Mouse (Mus musculus): Measurements from ENCODE around the gene Mthfd2. TPM values are rescaled to one million over a fixed set of nuclear protein-coding genes. Genes with fewer than 3 reads are reported as not detected.
A peak's percentile ranks its signal among the peaks of the same experiment; 100 is the strongest.

The Mthfd2 gene
- polyA plus RNA-seq, 1 experiment = 120 TPM

GRCm38 (mm10) chr6:83277151-83277550 lies 48.6 kb downstream of the Mthfd2 start:
- TF ChIP-seq FOSL1 (IDR thresholded peaks at IDR 0.05; ENCODE audit: insufficient read depth, low read length, poor library complexity, severe bottlenecking) (no peak), CEBPB (IDR thresholded peaks at IDR 0.05; ENCODE audit: low read depth) (no peak), CTCF (IDR thresholded peaks at IDR 0.05; ENCODE audit: control insufficient read depth, insufficient read depth, insufficient read length) (no peak), MYOG (IDR thresholded peaks at IDR 0.05; ENCODE audit: control insufficient read depth, extremely low read depth, insufficient read length) (no peak), MYOD1 (IDR thresholded peaks at IDR 0.05; ENCODE audit: control insufficient read depth, insufficient read length, low read depth) (no peak), USF1 (IDR thresholded peaks at IDR 0.05; ENCODE audit: low read depth) (peak; percentile 50), MAX (IDR thresholded peaks at IDR 0.05) (no peak)
- no peak overlapping the region for H3K4me3 ChIP-seq (ENCODE audit: insufficient read depth, poor library complexity, severe bottlenecking)

GRCm38 (mm10) chr6:83273733-83274132 lies 52.0 kb downstream of the Mthfd2 start:
- Histone ChIP-seq H3K36me3 (ENCODE audit: control insufficient read depth, insufficient read depth) (no peaks in the 10 kb centered on the region), H3K79me3 (ENCODE audit: low read depth) (no peaks in the 10 kb centered on the region), H3K79me2 (ENCODE audit: control insufficient read depth, insufficient read depth) (no peaks in the 10 kb centered on the region), H3ac (ENCODE audit: control insufficient read depth, insufficient read length, low read depth) (no peak overlapping the region), H3K27me3 (ENCODE audit: control insufficient read depth, insufficient read depth, insufficient read length) (peaks cover 14% of the 10 kb centered on the region), H3K4me3 (ENCODE audit: insufficient read depth, poor library complexity, severe bottlenecking) (no peak overlapping the region)
- no peak for TF ChIP-seq MAX (IDR thresholded peaks at IDR 0.05)

More at GRCm38 (mm10) chr6:83277151-83277550, 48.6 kb downstream of the Mthfd2 start:
- Histone ChIP-seq H3K79me2 (ENCODE audit: control insufficient read depth, insufficient read depth) (no peaks in the 10 kb centered on the region), H3ac (ENCODE audit: control insufficient read depth, insufficient read length, low read depth) (no peak overlapping the region), H3K27me3 (ENCODE audit: control insufficient read depth, insufficient read depth, insufficient read length) (peaks cover 18% of the 10 kb centered on the region), H3K79me3 (ENCODE audit: low read depth) (no peaks in the 10 kb centered on the region), H3K36me3 (ENCODE audit: control insufficient read depth, insufficient read depth) (no peaks in the 10 kb centered on the region)

- H3K36me3 ChIP-seq (ENCODE audit: control insufficient read depth, insufficient read depth) = no peaks in the 10 kb centered on the region
- H3K4me3 ChIP-seq (ENCODE audit: insufficient read depth, poor library complexity, severe bottlenecking) = no peak overlapping the region
- H3ac ChIP-seq (ENCODE audit: control insufficient read depth, insufficient read length, low read depth) = peak overlapping the region; percentile 8
- H3K79me3 ChIP-seq (ENCODE audit: low read depth) = no peaks in the 10 kb centered on the region
- no peaks in the 10 kb centered on the region for H3K79me2 ChIP-seq (ENCODE audit: control insufficient read depth, insufficient read depth)
- no peaks in the 10 kb centered on the region for H3K27me3 ChIP-seq (ENCODE audit: control insufficient read depth, insufficient read depth, insufficient read length)
- peak; percentile 76 for TF ChIP-seq CTCF (IDR thresholded peaks at IDR 0.05; ENCODE audit: control insufficient read depth, insufficient read depth, insufficient read length)
- peak; percentile 5 for TF ChIP-seq MYOD1 (IDR thresholded peaks at IDR 0.05; ENCODE audit: control insufficient read depth, insufficient read length, low read depth)
- peak; percentile 25 for TF ChIP-seq MAX (IDR thresholded peaks at IDR 0.05)
- TF ChIP-seq MYOG (IDR thresholded peaks at IDR 0.05; ENCODE audit: control insufficient read depth, extremely low read depth, insufficient read length) = no peak
These were observed 57.3 kb downstream of the Mthfd2 start for GRCm38 (mm10) chr6:83268144-83269010.

DNA sequence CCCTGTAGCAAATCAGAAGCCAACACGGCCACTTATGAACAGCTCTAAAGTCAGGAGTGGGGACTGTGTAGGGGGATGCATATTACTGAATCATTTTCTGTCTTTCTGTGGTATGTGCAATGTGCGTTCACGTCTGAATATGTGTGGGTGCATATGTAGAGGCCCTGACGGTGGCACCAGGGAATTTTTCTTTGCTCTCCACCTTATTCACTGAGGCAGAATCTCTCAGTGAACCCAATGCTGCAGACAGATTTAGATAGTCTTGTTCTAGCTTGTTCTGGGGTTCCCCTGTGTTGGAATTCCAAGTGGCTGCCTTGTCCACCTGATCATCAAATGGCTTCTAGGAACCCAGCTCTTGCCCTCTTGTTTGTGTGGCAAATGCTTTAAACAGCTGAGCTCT lies 58.1 kb downstream of the Mthfd2 start:
- Histone ChIP-seq H3K79me2 (ENCODE audit: control insufficient read depth, insufficient read depth) (no peaks in the 10 kb centered on the region), H3K79me3 (ENCODE audit: low read depth) (no peaks in the 10 kb centered on the region), H3K36me3 (ENCODE audit: control insufficient read depth, insufficient read depth) (no peaks in the 10 kb centered on the region), H3ac (ENCODE audit: control insufficient read depth, insufficient read length, low read depth) (no peak overlapping the region), H3K4me3 (ENCODE audit: insufficient read depth, poor library complexity, severe bottlenecking) (no peak overlapping the region), H3K27me3 (ENCODE audit: control insufficient read depth, insufficient read depth, insufficient read length) (no peaks in the 10 kb centered on the region)
- no peak for TF ChIP-seq MYOD1 (IDR thresholded peaks at IDR 0.05; ENCODE audit: control insufficient read depth, insufficient read length, low read depth)
- no peak for TF ChIP-seq CEBPB (IDR thresholded peaks at IDR 0.05; ENCODE audit: low read depth)
- no peak for TF ChIP-seq CTCF (IDR thresholded peaks at IDR 0.05; ENCODE audit: control insufficient read depth, insufficient read depth, insufficient read length)
- TF ChIP-seq MAX (IDR thresholded peaks at IDR 0.05) = no peak
- TF ChIP-seq MYOG (IDR thresholded peaks at IDR 0.05; ENCODE audit: control insufficient read depth, extremely low read depth, insufficient read length) = no peak
- no peak for TF ChIP-seq FOSL1 (IDR thresholded peaks at IDR 0.05; ENCODE audit: insufficient read depth, low read length, poor library complexity, severe bottlenecking)
- no peak for TF ChIP-seq USF1 (IDR thresholded peaks at IDR 0.05; ENCODE audit: low read depth)

DNA sequence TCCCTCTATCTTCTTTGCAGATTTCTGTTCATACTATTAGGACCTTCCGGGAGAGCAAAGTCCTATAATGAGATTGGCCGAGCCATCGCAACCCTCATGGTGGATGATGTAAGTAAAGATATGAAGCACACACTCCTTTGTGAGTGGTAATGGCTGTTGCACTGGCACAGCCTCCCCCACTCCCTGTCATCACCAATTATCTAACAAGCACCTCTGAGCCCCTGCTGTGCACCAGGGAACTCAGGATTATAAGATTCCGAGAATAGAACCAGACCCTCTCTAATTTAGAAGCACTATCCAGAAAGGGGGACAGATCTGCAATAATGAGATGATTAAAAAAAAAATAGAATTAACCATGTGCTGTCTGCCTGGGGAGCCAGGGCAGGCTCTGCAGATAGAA lies 60.1 kb downstream of the Mthfd2 start:
- peaks cover 7% of the 10 kb centered on the region for H3K27me3 ChIP-seq (ENCODE audit: control insufficient read depth, insufficient read depth, insufficient read length)
- H3ac ChIP-seq (ENCODE audit: control insufficient read depth, insufficient read length, low read depth) = no peak overlapping the region
- H3K79me2 ChIP-seq (ENCODE audit: control insufficient read depth, insufficient read depth) = no peaks in the 10 kb centered on the region
- no peaks in the 10 kb centered on the region for H3K36me3 ChIP-seq (ENCODE audit: control insufficient read depth, insufficient read depth)
- no peak overlapping the region for H3K4me3 ChIP-seq (ENCODE audit: insufficient read depth, poor library complexity, severe bottlenecking)
- TF ChIP-seq CEBPB (IDR thresholded peaks at IDR 0.05; ENCODE audit: low read depth) (no peak), USF1 (IDR thresholded peaks at IDR 0.05; ENCODE audit: low read depth) (no peak), MYOG (IDR thresholded peaks at IDR 0.05; ENCODE audit: control insufficient read depth, extremely low read depth, insufficient read length) (no peak), CTCF (IDR thresholded peaks at IDR 0.05; ENCODE audit: control insufficient read depth, insufficient read depth, insufficient read length) (no peak), FOSL1 (IDR thresholded peaks at IDR 0.05; ENCODE audit: insufficient read depth, low read length, poor library complexity, severe bottlenecking) (no peak), MAX (IDR thresholded peaks at IDR 0.05) (no peak), MYOD1 (IDR thresholded peaks at IDR 0.05; ENCODE audit: control insufficient read depth, insufficient read length, low read depth) (no peak)
- no peaks in the 10 kb centered on the region for H3K79me3 ChIP-seq (ENCODE audit: low read depth)

DNA sequence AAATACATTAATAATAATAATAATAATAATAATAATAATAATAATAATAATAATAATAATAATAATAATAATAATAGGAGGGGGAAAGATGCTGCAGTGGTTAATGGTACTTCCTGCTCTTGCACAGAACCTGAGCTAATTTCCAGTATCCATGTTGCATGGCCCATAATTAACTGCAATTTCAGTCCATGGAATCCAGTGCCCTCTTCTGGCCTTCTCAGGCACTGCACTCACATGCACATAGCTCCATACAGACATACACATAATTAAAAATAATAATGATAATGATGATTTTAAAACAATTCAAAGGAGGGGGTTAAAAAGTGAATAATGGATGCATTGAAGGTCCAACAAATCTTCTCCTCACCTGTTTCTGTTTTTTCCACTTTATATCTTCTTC lies 60.5 kb downstream of the Mthfd2 start:
- no peak overlapping the region for H3K4me3 ChIP-seq (ENCODE audit: insufficient read depth, poor library complexity, severe bottlenecking)
- no peak overlapping the region for H3ac ChIP-seq (ENCODE audit: control insufficient read depth, insufficient read length, low read depth)
- peaks cover 11% of the 10 kb centered on the region for H3K27me3 ChIP-seq (ENCODE audit: control insufficient read depth, insufficient read depth, insufficient read length)
- TF ChIP-seq USF1 (IDR thresholded peaks at IDR 0.05; ENCODE audit: low read depth) (no peak), MYOG (IDR thresholded peaks at IDR 0.05; ENCODE audit: control insufficient read depth, extremely low read depth, insufficient read length) (no peak), CTCF (IDR thresholded peaks at IDR 0.05; ENCODE audit: control insufficient read depth, insufficient read depth, insufficient read length) (no peak), FOSL1 (IDR thresholded peaks at IDR 0.05; ENCODE audit: insufficient read depth, low read length, poor library complexity, severe bottlenecking) (no peak), MAX (IDR thresholded peaks at IDR 0.05) (no peak), CEBPB (IDR thresholded peaks at IDR 0.05; ENCODE audit: low read depth) (no peak), MYOD1 (IDR thresholded peaks at IDR 0.05; ENCODE audit: control insufficient read depth, insufficient read length, low read depth) (no peak)
- no peaks in the 10 kb centered on the region for H3K79me3 ChIP-seq (ENCODE audit: low read depth)
- H3K79me2 ChIP-seq (ENCODE audit: control insufficient read depth, insufficient read depth) = no peaks in the 10 kb centered on the region
- no peaks in the 10 kb centered on the region for H3K36me3 ChIP-seq (ENCODE audit: control insufficient read depth, insufficient read depth)

Data from C2C12 (cell line).